Mouse (Mus musculus) lung, postnatal 4 days (tissue): ENCODE measurements around the gene Cdkn1a.

Experiments
- DNase-seq, 2 experiments: peaks; one replicate each; pipeline ENCODE4 v3.0.0; 2021

Gene Cdkn1a

DNA sequence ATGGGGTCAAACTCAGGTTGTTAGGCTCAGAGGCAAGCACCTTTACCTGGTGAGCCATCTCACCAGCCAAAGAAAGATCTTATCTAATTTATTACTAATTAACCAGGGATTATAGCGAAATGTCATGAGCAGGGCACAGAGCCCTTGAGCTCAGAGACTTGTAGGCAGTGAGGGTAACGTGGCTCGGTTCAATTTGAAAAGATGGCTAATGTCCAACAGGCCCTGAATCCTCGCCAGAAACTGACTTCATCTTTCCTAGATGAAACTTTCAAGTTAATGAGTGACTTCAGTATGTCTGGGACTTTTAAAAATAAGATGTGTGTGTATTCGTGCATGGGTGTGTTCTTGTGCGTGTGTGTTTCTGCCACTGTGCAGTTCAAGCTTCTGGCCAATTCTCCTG, 32.0 kb downstream of the Cdkn1a start:
- DNase-seq: peak in 1 of 2 experiments; percentile 58

DNA sequence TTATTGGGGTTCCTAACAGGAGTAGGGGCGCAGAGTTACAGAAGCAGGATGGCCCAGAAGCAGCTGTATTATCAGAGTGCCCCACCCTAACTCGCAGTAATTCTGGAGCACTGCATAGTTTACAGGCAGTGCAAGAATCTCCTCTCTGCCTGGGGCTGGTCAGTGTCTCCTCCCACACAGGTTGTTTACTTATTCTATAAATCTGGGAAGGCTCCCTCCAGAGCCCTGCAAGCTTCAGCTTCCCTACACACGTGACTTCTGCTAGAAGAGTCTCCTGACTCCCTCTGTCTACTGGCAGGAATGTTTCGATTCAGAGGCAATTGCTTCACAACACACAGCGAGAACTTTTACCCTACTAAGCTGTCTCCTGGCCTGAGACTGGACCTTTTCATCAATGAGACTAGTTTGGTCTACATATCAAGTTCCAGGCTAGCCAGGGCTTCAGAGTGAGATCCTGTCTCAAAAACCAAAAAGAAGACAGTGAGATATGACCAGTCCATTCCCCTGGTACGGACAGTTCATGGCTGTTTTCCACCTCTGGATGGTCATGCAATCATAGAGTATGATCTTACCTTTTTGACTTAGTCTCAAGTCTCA, 32.9 kb downstream of the Cdkn1a start:
- DNase-seq: peak in 1 of 2 experiments; percentile 48

- DNase-seq: no peak
These were observed 35.8 kb downstream of the Cdkn1a start for GRCm38 (mm10) chr17:29126561-29126960.

GRCm38 (mm10) chr17:29129341-29129740, 38.6 kb downstream of the Cdkn1a start:
- no peak for DNase-seq

DNA sequence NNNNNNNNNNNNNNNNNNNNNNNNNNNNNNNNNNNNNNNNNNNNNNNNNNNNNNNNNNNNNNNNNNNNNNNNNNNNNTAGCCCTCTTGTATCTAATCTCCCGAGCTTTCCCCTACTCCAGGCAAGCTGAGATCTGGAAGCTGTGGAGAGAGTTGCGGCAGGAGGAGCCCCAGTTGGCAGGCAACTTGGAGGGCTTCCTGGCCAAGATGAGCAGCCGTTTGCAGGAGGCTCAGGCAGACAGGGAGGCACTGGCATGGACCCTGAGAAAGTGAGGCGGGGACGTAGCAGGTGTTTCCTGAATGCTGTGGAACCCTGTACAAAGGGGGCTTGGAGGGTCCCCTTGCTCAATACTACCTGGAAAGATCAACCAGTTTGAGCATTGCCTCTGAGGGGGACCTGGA, 44.3 kb downstream of the Cdkn1a start:
- no peak for DNase-seq

- DNase-seq: peak; percentile 44 to 66
These were observed 45.5 kb downstream of the Cdkn1a start for GRCm38 (mm10) chr17:29136236-29136635.

- DNase-seq: no peak
These were observed 47.1 kb downstream of the Cdkn1a start for GRCm38 (mm10) chr17:29137906-29138305.

- DNase-seq: no peak
These were observed 50.8 kb downstream of the Cdkn1a start for GRCm38 (mm10) chr17:29141577-29141976.

GRCm38 (mm10) chr17:29143266-29143665, 52.5 kb downstream of the Cdkn1a start:
- no peak for DNase-seq

DNA sequence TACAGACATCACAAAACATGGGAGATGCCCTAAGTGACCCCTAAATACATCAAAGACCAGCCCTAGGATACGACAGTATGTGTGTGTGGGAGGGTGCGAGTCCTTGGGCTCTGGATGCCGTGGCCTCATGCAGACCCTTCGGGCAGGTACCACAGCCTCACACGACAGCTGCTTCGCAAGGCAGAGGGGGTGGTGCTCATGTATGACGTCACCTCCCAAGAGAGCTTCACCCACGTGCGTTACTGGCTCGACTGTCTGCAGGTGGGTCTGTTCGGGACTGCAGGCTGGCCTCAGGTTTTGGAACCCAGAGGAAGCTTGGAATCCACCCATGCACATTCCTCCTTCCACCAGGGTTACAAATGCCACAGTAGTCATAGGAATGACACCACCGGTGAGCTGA, 54.3 kb downstream of the Cdkn1a start:
- DNase-seq: no peak

DNA sequence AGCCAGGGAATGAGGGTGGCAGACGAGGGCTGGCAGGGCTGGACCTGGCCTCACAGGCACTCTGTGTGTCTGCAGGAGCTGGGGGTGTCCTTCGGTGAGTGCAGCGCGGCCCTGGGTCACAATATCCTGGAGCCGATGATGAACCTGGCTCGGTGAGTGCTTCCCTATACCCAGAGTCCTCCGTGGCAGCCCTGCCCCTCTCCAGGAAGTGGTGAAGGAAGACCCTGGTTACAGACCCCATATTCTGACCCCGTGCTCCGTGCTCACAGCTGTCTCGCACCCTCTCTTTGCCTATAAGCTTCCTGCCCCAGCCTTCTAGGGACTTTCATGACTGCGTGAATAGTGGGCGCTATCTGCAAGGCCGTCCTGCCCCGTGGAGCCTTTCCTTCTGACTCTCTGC, 56.5 kb downstream of the Cdkn1a start:
- DNase-seq: no peak

DNA sequence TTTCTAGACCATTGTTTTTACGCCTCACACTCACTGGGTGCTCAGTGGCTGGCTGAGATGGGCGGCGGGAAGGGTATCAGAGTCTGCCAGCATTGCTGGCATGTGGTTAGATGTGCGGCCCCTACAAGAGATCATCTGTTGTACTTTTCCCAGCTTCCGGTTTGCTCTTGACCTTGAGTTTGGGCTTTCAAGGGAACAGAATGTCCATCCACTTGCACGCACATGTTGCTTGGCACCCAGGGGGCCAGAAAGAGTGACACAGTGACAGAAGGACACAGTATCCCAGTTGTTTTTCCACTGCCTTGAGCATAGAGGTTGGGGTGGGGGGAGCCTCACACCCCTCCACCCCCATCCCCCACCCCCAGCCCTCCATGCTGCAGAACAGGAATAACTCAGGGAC, 57.0 kb downstream of the Cdkn1a start:
- no peak for DNase-seq

GRCm38 (mm10) chr17:29149766-29150165, 59.0 kb downstream of the Cdkn1a start:
- DNase-seq: no peak
